Mouse (Mus musculus) spleen, embryonic (tissue): ENCODE measurements around the gene Atf3.

Experiments
- CTCF ChIA-PET: fragments of 350-600 bp; sonication (Branson Sonifier 250); formaldehyde crosslinking; loops from one replicate; lab custom pipeline; 2022; lab: Charles Lee

Gene Atf3

GRCm38 (mm10) chr1:191193657-191194424 lies 24.0 kb downstream of the Atf3 start:
- CTCF ChIA-PET, result interaction anchor here (0.5 kb wide), 1 partner anchor 12 kb away, joined by 5 read pairs; no protein-coding TSS in a partner anchor

GRCm38 (mm10) chr1:191192751-191193150 lies 25.1 kb downstream of the Atf3 start:
- CTCF ChIA-PET, result no interaction called here

GRCm38 (mm10) chr1:191192213-191192612 lies 25.6 kb downstream of the Atf3 start:
- CTCF ChIA-PET, result no interaction called here

GRCm38 (mm10) chr1:191189671-191190372 lies 28.0 kb downstream of the Atf3 start:
- CTCF ChIA-PET, result no interaction called here

- CTCF ChIA-PET, result interaction anchor here (0.7 kb wide), 1 partner anchor 42 kb away, joined by 3 read pairs; no protein-coding TSS in a partner anchor
Measured at GRCm38 (mm10) chr1:191186386-191186770, 31.5 kb downstream of the Atf3 start.

GRCm38 (mm10) chr1:191185761-191186385 lies 32.0 kb downstream of the Atf3 start:
- CTCF ChIA-PET, result interaction anchor here (0.7 kb wide), 1 partner anchor 43 kb away, joined by 3 read pairs; no protein-coding TSS in a partner anchor

- CTCF ChIA-PET, result no interaction called here
Measured at GRCm38 (mm10) chr1:191184841-191185251, 33.0 kb downstream of the Atf3 start.

- CTCF ChIA-PET, result no interaction called here
Measured at GRCm38 (mm10) chr1:191184066-191184815, 33.6 kb downstream of the Atf3 start.

GRCm38 (mm10) chr1:191183163-191184065 lies 34.4 kb downstream of the Atf3 start:
- CTCF ChIA-PET, result interaction anchor here (0.6 to 0.8 kb wide), 2 partner anchors 237 to 630 kb away, joined by 3 to 4 read pairs; no protein-coding TSS in a partner anchor

GRCm38 (mm10) chr1:191182431-191183162 lies 35.2 kb downstream of the Atf3 start:
- CTCF ChIA-PET, result interaction anchor here (0.6 to 1.0 kb wide), 3 partner anchors 28 to 631 kb away, joined by 3 to 4 read pairs (median 3); no protein-coding TSS in a partner anchor

GRCm38 (mm10) chr1:191181469-191182259 lies 36.2 kb downstream of the Atf3 start:
- CTCF ChIA-PET, result interaction anchor here (0.6 to 1.0 kb wide), 5 partner anchors 12 to 210 kb away, joined by 3 to 12 read pairs (median 5); no protein-coding TSS in a partner anchor

- CTCF ChIA-PET, result interaction anchor here (0.9 kb wide), 1 partner anchor 27 kb away, joined by 3 read pairs; no protein-coding TSS in a partner anchor
Measured at GRCm38 (mm10) chr1:191180397-191180796, 37.4 kb downstream of the Atf3 start.

- CTCF ChIA-PET, result interaction anchor here (0.9 kb wide), 1 partner anchor 27 kb away, joined by 3 read pairs; no protein-coding TSS in a partner anchor
Measured at GRCm38 (mm10) chr1:191179846-191180245, 38.0 kb downstream of the Atf3 start.

GRCm38 (mm10) chr1:191178511-191179188 lies 39.2 kb downstream of the Atf3 start:
- CTCF ChIA-PET, result no interaction called here

GRCm38 (mm10) chr1:191176887-191177286 lies 41.0 kb downstream of the Atf3 start:
- CTCF ChIA-PET, result no interaction called here

GRCm38 (mm10) chr1:191172487-191172886 lies 45.4 kb downstream of the Atf3 start:
- CTCF ChIA-PET, result interaction anchor here (1.2 kb wide), 1 partner anchor 18 kb away, joined by 3 read pairs; no protein-coding TSS in a partner anchor

GRCm38 (mm10) chr1:191170444-191170843 lies 47.4 kb downstream of the Atf3 start:
- CTCF ChIA-PET, result no interaction called here

GRCm38 (mm10) chr1:191166189-191166588 lies 51.6 kb downstream of the Atf3 start:
- CTCF ChIA-PET, result no interaction called here
